Comparison of ENCODE assay signal across 8 mouse cellular contexts in the genomic region with DNA sequence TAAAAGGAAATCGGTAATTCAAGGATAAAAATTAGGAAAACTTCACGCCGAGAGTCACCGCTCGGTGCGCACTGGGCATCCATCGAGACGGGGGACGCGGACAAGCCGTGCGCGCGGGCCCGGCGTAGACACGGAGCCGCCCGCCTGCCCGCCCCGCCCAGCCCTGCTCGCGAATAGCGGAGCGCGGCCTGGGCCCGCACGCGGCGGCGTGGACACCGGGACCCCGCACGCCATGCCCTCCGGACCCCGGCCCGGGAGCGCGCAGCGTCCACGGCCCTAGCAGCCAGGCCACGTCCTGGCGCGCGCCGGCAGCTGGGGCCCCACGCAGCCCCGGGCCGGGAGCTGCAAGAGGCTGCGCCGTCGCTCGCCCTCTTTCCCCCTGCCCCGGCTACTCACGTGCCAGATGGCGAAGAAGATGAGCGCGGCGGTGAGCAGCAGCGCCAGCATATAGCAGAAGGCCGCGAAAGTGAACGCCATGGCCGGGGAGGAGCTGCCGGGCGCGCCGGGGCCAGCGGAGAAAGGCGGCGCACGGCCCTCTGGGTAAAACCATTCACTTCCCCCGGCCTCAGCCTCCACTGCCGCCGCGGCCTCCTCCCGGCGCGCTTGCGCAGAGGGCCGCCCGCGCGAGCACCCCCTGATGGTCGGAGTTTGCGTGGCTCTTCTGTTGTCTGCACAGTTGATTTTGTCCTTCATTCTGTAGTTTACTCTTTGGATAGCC. TPM values are rescaled to one million over a fixed set of nuclear protein-coding genes. Genes with fewer than 3 reads are reported as not detected.
A peak's percentile ranks its signal among the peaks of the same experiment; 100 is the strongest.
DNase-seq lines count a peak whose midpoint lies in the region; ATAC-seq lines count a peak whose summit lies in the region.

A gene (minus strand): TSS at position 625 of the 718 bp plus-strand sequence.

- peak within 1 kb of the TSS; percentile 97 for H3K4me3 ChIP-seq in heart, embryonic 13.5 days
- peak within 1 kb of the TSS; percentile 99 for H3K4me3 ChIP-seq in liver, embryonic 12.5 days
- peak within 1 kb of the TSS; percentile 76 for H3K4me3 ChIP-seq in stomach, embryonic 15.5 days (replicated peaks)

- peak within 1 kb of the TSS; percentile 99 for H3K9ac ChIP-seq in heart, embryonic 13.5 days
- H3K9ac ChIP-seq in liver, embryonic 12.5 days, result peak within 1 kb of the TSS; percentile 99
- H3K9ac ChIP-seq in stomach, embryonic 15.5 days, result peak within 1 kb of the TSS; percentile 78

- H3K27me3 ChIP-seq in heart, embryonic 13.5 days (replicated peaks), result no peaks in the 10 kb centered on the region
- H3K27me3 ChIP-seq in liver, embryonic 12.5 days (replicated peaks), result no peaks in the 10 kb centered on the region
- H3K27me3 ChIP-seq in stomach, embryonic 15.5 days (replicated peaks), result no peaks in the 10 kb centered on the region

- ATAC-seq in erythroid progenitor cell, adult 5-6 weeks (replicated peaks; ENCODE audit: low FRiP score, poor library complexity, severe bottlenecking), result peak; percentile 97
- ATAC-seq in heart, embryonic 13.5 days (ENCODE audit: extremely low read depth, insufficient number of reproducible peaks, low FRiP score, low TSS enrichment), result peak; percentile 89
- peak; percentile 95 for ATAC-seq in liver, embryonic 12.5 days
- ATAC-seq in stomach, embryonic 15.5 days (ENCODE audit: insufficient read depth, low FRiP score, low read depth), result peak; percentile 96

- H3K9me3 ChIP-seq in heart, embryonic 13.5 days, result no peaks in the 10 kb centered on the region
- no peaks in the 10 kb centered on the region for H3K9me3 ChIP-seq in liver, embryonic 12.5 days (replicated peaks)
- H3K9me3 ChIP-seq in stomach, embryonic 15.5 days, result no peaks in the 10 kb centered on the region

- peak; percentile 91 for DNase-seq in CD4-positive helper T cell, adult 2 months (ENCODE audit: low read depth, low spot score)
- peak; percentile 75 for DNase-seq in brain, embryonic 18.5 days (ENCODE audit: low read depth, low spot score)
- peak; percentile 94 for DNase-seq in kidney, postnatal 10 days
- peak; percentile 84 to 91 for DNase-seq in natural killer cell, adult 2 months (ENCODE audit: low spot score in 2 of 2)

- WGBS in heart, embryonic 13.5 days, result under 1% methylated on average over 59 of the region's 86 CpGs
- under 1% methylated on average over 84 of the region's 86 CpGs for WGBS in liver, embryonic 12.5 days (ENCODE audit: insufficient replicate concordance)
- WGBS in stomach, embryonic 15.5 days, result under 1% methylated on average over 84 of the region's 86 CpGs

- peaks cover 37% of the 10 kb centered on the region for H3K4me1 ChIP-seq in heart, embryonic 13.5 days
- H3K4me1 ChIP-seq in liver, embryonic 12.5 days, result peaks cover 53% of the 10 kb centered on the region
- H3K4me1 ChIP-seq in stomach, embryonic 15.5 days, result 0 out of 2 replicates have a peak, but pooled peaks cover 8% of the 10 kb centered on the region

- peak within 1 kb of the TSS; percentile 86 for H3K4me2 ChIP-seq in heart, embryonic 13.5 days
- H3K4me2 ChIP-seq in liver, embryonic 12.5 days, result peak within 1 kb of the TSS; percentile 89
- H3K4me2 ChIP-seq in stomach, embryonic 15.5 days, result peak within 1 kb of the TSS; percentile 57

- peaks cover 16% of the 10 kb centered on the region for H3K36me3 ChIP-seq in heart, embryonic 13.5 days
- H3K36me3 ChIP-seq in liver, embryonic 12.5 days, result peaks cover 24% of the 10 kb centered on the region
- 0 out of 2 replicates have a peak, but pooled peaks cover 5% of the 10 kb centered on the region for H3K36me3 ChIP-seq in stomach, embryonic 15.5 days

- H3K27ac ChIP-seq in heart, embryonic 13.5 days (replicated peaks), result peak within 1 kb of the TSS; percentile 98
- H3K27ac ChIP-seq in liver, embryonic 12.5 days, result peak within 1 kb of the TSS; percentile 95
- H3K27ac ChIP-seq in stomach, embryonic 15.5 days, result peak within 1 kb of the TSS; percentile 95

RNA-seq across cellular contexts. Expression of the gene that starts here (rescaled TPM):
- total RNA-seq in erythroid progenitor cell, adult 5-6 weeks (2015; ENCODE audit: low replicate concordance), result 64.9 and 83.0 TPM in 2 replicates
- total RNA-seq in erythroid progenitor cell, adult 5-6 weeks (2017; ENCODE audit: low replicate concordance), result 31.4 and 51.3 TPM in 2 replicates
- 162 and 175 TPM in 2 replicates for polyA plus RNA-seq in heart, embryonic 13.5 days (2015; fragmentation: Nextera tagmentation; extraction: Ambion mirVana)
- 109 and 116 TPM in 2 replicates for polyA plus RNA-seq in liver, embryonic 12.5 days (2016; fragmentation: Nextera tagmentation; extraction: Ambion mirVana)
- 186 and 187 TPM in 2 replicates for polyA plus RNA-seq in stomach, embryonic 15.5 days (2015; fragmentation: Nextera tagmentation; extraction: Ambion mirVana)

Comparison
In these comparisons a context has a peak if more than half of its experiments do, and no peak if none do; other contexts are left out.
1. Peak in every context shown above with its lines: DNase-seq, ATAC-seq, H3K4me3 ChIP-seq and H3K27ac ChIP-seq.